ENCODE assay signal across 7 mouse cellular contexts in genomic region chr17:23549441-23549840, GRCm38 (mm10). TPM values are rescaled to one million over a fixed set of nuclear protein-coding genes. Genes with fewer than 3 reads are reported as not detected.
DNase-seq lines count a peak whose midpoint lies in the region; ATAC-seq and TF ChIP-seq lines count a peak whose summit lies in the region.

No protein-coding gene starts in this region.

- H3K36me3 ChIP-seq in forebrain, embryonic 12.5 days (replicated peaks) = peaks cover under 1% of the 10 kb centered on the region
- no peaks in the 10 kb centered on the region for H3K36me3 ChIP-seq in stomach, embryonic 15.5 days

- intact Hi-C loops in left cerebral cortex, postnatal 14 days (cut with DNase I) = loop anchor here (5.0 kb wide), 1 partner anchor 357 kb away; the partner anchor contains the start of gene Zfp40

- H3K4me3 ChIP-seq in forebrain, embryonic 12.5 days (replicated peaks) = peak overlapping the region; percentile 58
- H3K4me3 ChIP-seq in stomach, embryonic 15.5 days (replicated peaks) = peak overlapping the region; percentile 59

- no peak overlapping the region for H3K27ac ChIP-seq in forebrain, embryonic 12.5 days
- H3K27ac ChIP-seq in stomach, embryonic 15.5 days = no peak overlapping the region

- TF ChIP-seq CTCF in brain, embryonic 14.5 days (IDR thresholded peaks at IDR 0.05; ENCODE audit: borderline replicate concordance, extremely low read depth, insufficient read depth, insufficient read length) = no peak

- DNase-seq in left cerebral cortex, adult 8-10 months (ENCODE audit: low spot score in 2 of 2) = peak; percentile 12 to 34
- DNase-seq in left cerebral cortex, postnatal 14 days (ENCODE audit: low spot score in 2 of 2) = no peak
- DNase-seq in brain, embryonic 14.5 days (ENCODE audit: low read depth) = peak; percentile 59
- DNase-seq in liver = peak; percentile 50
- DNase-seq in spleen, adult 12 weeks (ENCODE audit: low spot score) = no peak

- TF ChIP-seq POLR2A in brain, embryonic 14.5 days (IDR thresholded peaks at IDR 0.05; ENCODE audit: borderline replicate concordance, extremely low read depth, insufficient read depth, insufficient read length, poor library complexity, severe bottlenecking) = no peak

- H3K9ac ChIP-seq in forebrain, embryonic 12.5 days = no peak overlapping the region; the same call in 1 of the 2 replicates
- H3K9ac ChIP-seq in stomach, embryonic 15.5 days = no peak overlapping the region

- peak overlapping the region; percentile 73 for H3K4me2 ChIP-seq in forebrain, embryonic 12.5 days
- peak overlapping the region; percentile 84 for H3K4me2 ChIP-seq in stomach, embryonic 15.5 days

- 0 out of 2 replicates have a peak, but pooled peaks cover 4% of the 10 kb centered on the region for H3K27me3 ChIP-seq in forebrain, embryonic 12.5 days
- H3K27me3 ChIP-seq in stomach, embryonic 15.5 days (replicated peaks) = no peaks in the 10 kb centered on the region

- ATAC-seq in forebrain, embryonic 12.5 days (ENCODE audit: low FRiP score) = no peak
- ATAC-seq in stomach, embryonic 15.5 days (ENCODE audit: insufficient read depth, low FRiP score, low read depth) = no peak

- H3K4me1 ChIP-seq in forebrain, embryonic 12.5 days = peaks cover 18% of the 10 kb centered on the region
- peaks cover 8% of the 10 kb centered on the region for H3K4me1 ChIP-seq in stomach, embryonic 15.5 days

- no peaks in the 10 kb centered on the region for H3K9me3 ChIP-seq in forebrain, embryonic 12.5 days
- no peaks in the 10 kb centered on the region for H3K9me3 ChIP-seq in stomach, embryonic 15.5 days

- WGBS in forebrain, embryonic 12.5 days = 5% methylated on average over 9 of the region's 9 CpGs
- 9% methylated on average over 9 of the region's 9 CpGs for WGBS in stomach, embryonic 15.5 days

RNA-seq across cellular contexts. Expression of gene Zfp213, which starts 14.6 kb away (rescaled TPM):
- 1 to 10 TPM; 5.9 to 7.1 (median 6.8) TPM for total RNA-seq in left cerebral cortex, adult 8-10 months (2022)
- total RNA-seq in left cerebral cortex, postnatal 14 days (2021) = 1 to 10 TPM; 6.6 to 6.8 TPM
- 16.7 and 21.4 TPM in 2 replicates for polyA plus RNA-seq in brain, embryonic 14.5 days (2012; rRNA removed)
- polyA plus RNA-seq in forebrain, embryonic 12.5 days (2016; fragmentation: Nextera tagmentation; extraction: Ambion mirVana) = 22.7 and 23.7 TPM in 2 replicates
- 16.1 and 18.8 TPM in 2 replicates for polyA plus RNA-seq in stomach, embryonic 15.5 days (2015; fragmentation: Nextera tagmentation; extraction: Ambion mirVana)

RNA-seq across cellular contexts. Expression of gene Zfp13, which starts 49.8 kb away (rescaled TPM):
- 10 to 100 TPM; 20.6 to 32.1 (median 27.1) TPM for total RNA-seq in left cerebral cortex, adult 8-10 months (2022)
- total RNA-seq in left cerebral cortex, postnatal 14 days (2021) = 10 to 100 TPM; 28.3 to 29.0 TPM
- polyA plus RNA-seq in brain, embryonic 14.5 days (2012; rRNA removed) = 46.8 and 47.4 TPM in 2 replicates
- 22.1 and 22.6 TPM in 2 replicates for polyA plus RNA-seq in forebrain, embryonic 12.5 days (2016; fragmentation: Nextera tagmentation; extraction: Ambion mirVana)
- polyA plus RNA-seq in stomach, embryonic 15.5 days (2015; fragmentation: Nextera tagmentation; extraction: Ambion mirVana) = 10.3 and 12.7 TPM in 2 replicates

RNA-seq across cellular contexts. Expression of gene Zscan10, which starts 51.2 kb away (rescaled TPM):
- total RNA-seq in left cerebral cortex, adult 8-10 months (2022) = not detected
- not detected for total RNA-seq in left cerebral cortex, postnatal 14 days (2021)
- polyA plus RNA-seq in brain, embryonic 14.5 days (2012; rRNA removed) = 0.05 and 0.22 TPM in 2 replicates
- 0.17 TPM in 1 of 2 replicates, not detected in the other for polyA plus RNA-seq in forebrain, embryonic 12.5 days (2016; fragmentation: Nextera tagmentation; extraction: Ambion mirVana)
- polyA plus RNA-seq in stomach, embryonic 15.5 days (2015; fragmentation: Nextera tagmentation; extraction: Ambion mirVana) = 0.12 and 0.18 TPM in 2 replicates

Comparison
In these comparisons a context has a peak if more than half of its experiments do, and no peak if none do; other contexts are left out.
1. DNase-seq: peak in left cerebral cortex, adult 8-10 months (2 of 2), brain, embryonic 14.5 days (single experiment) and liver (single experiment); none in left cerebral cortex, postnatal 14 days (0 of 2) and spleen, adult 12 weeks (single experiment).